Mouse (Mus musculus): Measurements from ENCODE around the gene Wasf1. TPM values are rescaled to one million over a fixed set of nuclear protein-coding genes. Genes with fewer than 3 reads are reported as not detected.

Gene Wasf1
- polyA plus RNA-seq, 3 experiments from 2014 or later: 0.29 TPM; not detected in 2

- no peak for ATAC-seq
These were observed 12.5 kb downstream of the Wasf1 start for GRCm38 (mm10) chr10:40895765-40896164.

- ATAC-seq: no peak
These were observed 13.4 kb downstream of the Wasf1 start for GRCm38 (mm10) chr10:40896656-40897055.

- ATAC-seq: no peak
These were observed 18.5 kb downstream of the Wasf1 start for GRCm38 (mm10) chr10:40901786-40902185.

GRCm38 (mm10) chr10:40906131-40906530, 22.9 kb downstream of the Wasf1 start:
- no peak for ATAC-seq

GRCm38 (mm10) chr10:40906802-40907201, 23.5 kb downstream of the Wasf1 start:
- ATAC-seq: no peak

- no peak for ATAC-seq
These were observed 25.3 kb downstream of the Wasf1 start for GRCm38 (mm10) chr10:40908580-40908979.

GRCm38 (mm10) chr10:40910811-40911210, 27.5 kb downstream of the Wasf1 start:
- no peak for ATAC-seq

- ATAC-seq: no peak
These were observed 32.0 kb downstream of the Wasf1 start for GRCm38 (mm10) chr10:40915240-40915639.

GRCm38 (mm10) chr10:40918669-40919440, 35.6 kb downstream of the Wasf1 start:
- no peak for ATAC-seq

GRCm38 (mm10) chr10:40919464-40919863, 36.2 kb downstream of the Wasf1 start:
- ATAC-seq: no peak

GRCm38 (mm10) chr10:40932995-40933394, 49.7 kb downstream of the Wasf1 start:
- no peak for ATAC-seq

- ATAC-seq: no peak
These were observed 53.0 kb downstream of the Wasf1 start for GRCm38 (mm10) chr10:40936160-40936726.

GRCm38 (mm10) chr10:40937569-40937968, 54.3 kb downstream of the Wasf1 start:
- no peak for ATAC-seq

- no peak for ATAC-seq
These were observed 59.4 kb downstream of the Wasf1 start for GRCm38 (mm10) chr10:40942688-40943087.

GRCm38 (mm10) chr10:40950176-40950575, 66.9 kb downstream of the Wasf1 start:
- no peak for ATAC-seq

GRCm38 (mm10) chr10:40956206-40956605, 72.9 kb downstream of the Wasf1 start:
- no peak for ATAC-seq

GRCm38 (mm10) chr10:40961365-40961764, 78.1 kb downstream of the Wasf1 start:
- ATAC-seq: no peak

GRCm38 (mm10) chr10:40962008-40962407, 78.7 kb downstream of the Wasf1 start:
- no peak for ATAC-seq

GRCm38 (mm10) chr10:40964546-40964945, 81.3 kb downstream of the Wasf1 start:
- ATAC-seq: no peak

GRCm38 (mm10) chr10:40968551-40968950, 85.3 kb downstream of the Wasf1 start:
- ATAC-seq: no peak

- ATAC-seq: no peak
These were observed 86.2 kb downstream of the Wasf1 start for GRCm38 (mm10) chr10:40969372-40970033.

- no peak for ATAC-seq
These were observed 87.4 kb downstream of the Wasf1 start for GRCm38 (mm10) chr10:40970601-40971245.

- no peak for ATAC-seq
These were observed 88.0 kb downstream of the Wasf1 start for GRCm38 (mm10) chr10:40971256-40971655.
